18 mouse cellular contexts compared by ENCODE assay signal in genomic region chr17:5115952-5116351, GRCm38 (mm10).
A peak's percentile ranks its signal among the peaks of the same experiment; 100 is the strongest.
DNase-seq lines count a peak whose midpoint lies in the region; ATAC-seq and TF ChIP-seq lines count a peak whose summit lies in the region.
"Had no signal": no experiment of that assay in that cellular context is flagged by ENCODE, and none has a peak within 500 bp of the region (broad histone marks: within the 10 kb centered on the region; RNA-seq: fewer than 3 reads in every experiment).

No protein-coding gene starts in this region.

- H3K4me3 ChIP-seq in gastrocnemius, adult 2 months = no peak overlapping the region
- H3K4me3 ChIP-seq in liver, embryonic 13.5 days (replicated peaks) = no peak overlapping the region
- no peak overlapping the region for H3K4me3 ChIP-seq in liver, postnatal 0 days (ENCODE audit: low read depth, low read length)
- no peak overlapping the region for H3K4me3 ChIP-seq in heart, postnatal 0 days (ENCODE audit: low read depth, low read length)
- H3K4me3 ChIP-seq: forebrain, embryonic 13.5 days; left cerebral cortex, adult 2 months; limb, embryonic 15.5 days; neural tube, embryonic 15.5 days had no signal

- H3K36me3 ChIP-seq in liver, embryonic 13.5 days = no peaks in the 10 kb centered on the region
- no peaks in the 10 kb centered on the region; the same call in 1 of the 2 replicates for H3K36me3 ChIP-seq in liver, postnatal 0 days (replicated peaks; ENCODE audit: insufficient read depth, low read length)
- H3K36me3 ChIP-seq in heart, postnatal 0 days (replicated peaks; ENCODE audit: control insufficient read depth, insufficient read depth, low read length) = no peaks in the 10 kb centered on the region
- H3K36me3 ChIP-seq: limb, embryonic 15.5 days; neural tube, embryonic 15.5 days had no signal

- H3K4me1 ChIP-seq in liver, embryonic 13.5 days (replicated peaks) = peaks cover 50% of the 10 kb centered on the region
- H3K4me1 ChIP-seq in liver, postnatal 0 days (ENCODE audit: insufficient read depth) = peaks cover 11% of the 10 kb centered on the region
- peaks cover 29% of the 10 kb centered on the region for H3K4me1 ChIP-seq in heart, postnatal 0 days (ENCODE audit: control insufficient read depth, insufficient read depth)

- no peak overlapping the region for H3K4me2 ChIP-seq in liver, embryonic 13.5 days
- H3K4me2 ChIP-seq in liver, postnatal 0 days (ENCODE audit: low read depth, low read length) = no peak overlapping the region
- no peak overlapping the region for H3K4me2 ChIP-seq in heart, postnatal 0 days (ENCODE audit: low read depth, low read length)
- H3K4me2 ChIP-seq: forebrain, embryonic 13.5 days; limb, embryonic 15.5 days; neural tube, embryonic 15.5 days had no signal

- peak; percentile 38 for TF ChIP-seq CTCF in gastrocnemius, adult 2 months (IDR thresholded peaks at IDR 0.05)
- no peak for TF ChIP-seq CTCF in liver, postnatal 0 days (IDR thresholded peaks at IDR 0.05; ENCODE audit: low read depth)
- TF ChIP-seq CTCF in heart, postnatal 0 days (IDR thresholded peaks at IDR 0.05; ENCODE audit: low read depth) = peak; percentile 35

- no peak for ATAC-seq in liver, embryonic 13.5 days (ENCODE audit: low read depth)
- no peak for ATAC-seq in liver, postnatal 0 days
- ATAC-seq in heart, postnatal 0 days (ENCODE audit: insufficient read depth, low read depth) = peak; percentile 78
- ATAC-seq: forebrain, embryonic 13.5 days; midbrain, embryonic 16.5 days had no signal

- H3K9ac ChIP-seq in liver, embryonic 13.5 days = no peak overlapping the region
- no peak overlapping the region for H3K9ac ChIP-seq in liver, postnatal 0 days (replicated peaks)
- no peak overlapping the region for H3K9ac ChIP-seq in heart, postnatal 0 days (replicated peaks; ENCODE audit: low read depth, low read length)
- H3K9ac ChIP-seq: forebrain, embryonic 13.5 days; limb, embryonic 15.5 days; neural tube, embryonic 15.5 days had no signal

- peak; percentile 62 for DNase-seq in gastrocnemius, adult 2 months
- DNase-seq in gastrocnemius, postnatal 36 days = no peak
- DNase-seq in liver, embryonic 13.5 days = no peak
- no peak for DNase-seq in liver, postnatal 0 days
- peak; percentile 89 for DNase-seq in cerebellum, adult 9-10 months
- peak; percentile 68 for DNase-seq in heart, postnatal 0 days (ENCODE audit: low spot score)
- DNase-seq in thymus, postnatal 25 days = no peak
- DNase-seq in adrenal gland, postnatal 4 days (ENCODE audit: low spot score in 2 of 2) = no peak
- DNase-seq: adrenal gland, postnatal 10 days; gastrocnemius, postnatal 10 days; right cerebral cortex, postnatal 4 days; thymus, postnatal 14 days had no signal

- TF ChIP-seq EP300 in liver, postnatal 0 days (IDR thresholded peaks at IDR 0.05; ENCODE audit: low read depth) = no peak
- no peak for TF ChIP-seq EP300 in heart, postnatal 0 days (IDR thresholded peaks at IDR 0.05; ENCODE audit: low read depth)

- H3K9me3 ChIP-seq in liver, embryonic 13.5 days (replicated peaks) = no peaks in the 10 kb centered on the region
- H3K9me3 ChIP-seq in liver, postnatal 0 days (ENCODE audit: low read length) = no peaks in the 10 kb centered on the region
- H3K9me3 ChIP-seq in heart, postnatal 0 days (replicated peaks; ENCODE audit: control insufficient read depth, low read length) = no peaks in the 10 kb centered on the region
- H3K9me3 ChIP-seq: forebrain, embryonic 13.5 days; limb, embryonic 15.5 days; neural tube, embryonic 15.5 days had no signal

- 95% methylated on average over 6 of the region's 6 CpGs for WGBS in liver, embryonic 13.5 days (ENCODE audit: insufficient replicate concordance)
- WGBS in liver, postnatal 0 days (ENCODE audit: insufficient replicate concordance) = 85% methylated on average over 6 of the region's 6 CpGs
- 32% methylated on average over 6 of the region's 6 CpGs for WGBS in heart, postnatal 0 days

- H3K27me3 ChIP-seq in liver, embryonic 13.5 days = no peaks in the 10 kb centered on the region
- no peaks in the 10 kb centered on the region for H3K27me3 ChIP-seq in liver, postnatal 0 days (ENCODE audit: insufficient read depth, low read length)
- H3K27me3 ChIP-seq in heart, postnatal 0 days (ENCODE audit: control insufficient read depth, insufficient read depth, low read length) = no peaks in the 10 kb centered on the region
- H3K27me3 ChIP-seq: forebrain, embryonic 13.5 days; limb, embryonic 15.5 days; neural tube, embryonic 15.5 days had no signal

- peak overlapping the region; percentile 63 for H3K27ac ChIP-seq in gastrocnemius, adult 2 months
- H3K27ac ChIP-seq in liver, embryonic 13.5 days = peak overlapping the region; percentile 50
- no peak overlapping the region for H3K27ac ChIP-seq in liver, postnatal 0 days (ENCODE audit: low read depth)
- peak overlapping the region; percentile 21 for H3K27ac ChIP-seq in heart, postnatal 0 days (ENCODE audit: low read depth)
- H3K27ac ChIP-seq: forebrain, embryonic 13.5 days; kidney, postnatal 0 days; left cerebral cortex, adult 2 months; limb, embryonic 15.5 days; neural tube, embryonic 15.5 days had no signal

- intact Hi-C loops in gastrocnemius, adult 2 months (cut with DNase I) = no loop called here
- intact Hi-C loops in gastrocnemius, postnatal 36 days (cut with DNase I) = no loop called here

Comparison
In these comparisons a context has a peak if more than half of its experiments do, and no peak if none do; other contexts are left out.
1. DNase-seq: peak in gastrocnemius, adult 2 months (single experiment), cerebellum, adult 9-10 months (single experiment) and heart, postnatal 0 days (single experiment); none in gastrocnemius, postnatal 36 days (0 of 2), liver, embryonic 13.5 days (single experiment), liver, postnatal 0 days (single experiment), thymus, postnatal 25 days (single experiment) and adrenal gland, postnatal 4 days (0 of 2).